In genomic region chr1:86339156-86339812, GRCm38 (mm10) we compare ENCODE assay signal across 8 mouse cellular contexts. TPM values are rescaled to one million over a fixed set of nuclear protein-coding genes. Genes with fewer than 3 reads are reported as not detected.
DNase-seq lines count a peak whose midpoint lies in the region; ATAC-seq and TF ChIP-seq lines count a peak whose summit lies in the region.

No protein-coding gene starts in this region.

- ATAC-seq in limb, embryonic 11.5 days (ENCODE audit: insufficient number of reproducible peaks, low FRiP score, low TSS enrichment, low read depth): no peak
- peak; percentile 71 for ATAC-seq in midbrain, postnatal 0 days (ENCODE audit: low FRiP score)

- no peaks in the 10 kb centered on the region for H3K4me1 ChIP-seq in heart, adult 2 months (ENCODE audit: control insufficient read depth, insufficient read depth, low read length)
- no peaks in the 10 kb centered on the region for H3K4me1 ChIP-seq in limb, embryonic 11.5 days (ENCODE audit: control insufficient read depth, insufficient read depth, low read length)
- H3K4me1 ChIP-seq in midbrain, postnatal 0 days (ENCODE audit: insufficient read depth, low read length): no peaks in the 10 kb centered on the region

- peak; percentile 83 for DNase-seq in A20 (ENCODE audit: low read depth, low spot score)
- DNase-seq in adrenal gland, postnatal 10 days: peak; percentile 89
- DNase-seq in embryo, embryonic 9.5 days (ENCODE audit: extremely low spot score): peak; percentile 81
- DNase-seq in heart, adult 2 months: peak; percentile 59 to 63
- DNase-seq in kidney, adult 8-10 months: peak; percentile 70 to 85
- DNase-seq in limb, embryonic 11.5 days (ENCODE audit: low spot score): peak; percentile 85
- peak; percentile 91 for DNase-seq in midbrain, postnatal 0 days (ENCODE audit: low spot score)
- peak; percentile 81 to 91 for DNase-seq in spleen, postnatal 4 days (ENCODE audit: low spot score in 2 of 2)

- no peak overlapping the region for H3K27ac ChIP-seq in heart, adult 2 months
- no peak overlapping the region for H3K27ac ChIP-seq in limb, embryonic 11.5 days (replicated peaks; ENCODE audit: low read depth, low read length)
- H3K27ac ChIP-seq in midbrain, postnatal 0 days (ENCODE audit: low read depth, low read length): no peak overlapping the region

- no peak overlapping the region for H3K9ac ChIP-seq in heart, adult 2 months (ENCODE audit: low read depth, low read length)
- H3K9ac ChIP-seq in limb, embryonic 11.5 days (ENCODE audit: low read length): no peak overlapping the region
- H3K9ac ChIP-seq in midbrain, postnatal 0 days (replicated peaks; ENCODE audit: low read length, poor library complexity, severe bottlenecking): no peak overlapping the region

- intact Hi-C loops in heart, adult 2 months (cut with DNase I): loop anchor here (1.0 kb wide), 2 partner anchors 125 to 160 kb away; no protein-coding TSS in a partner anchor

- 0 out of 2 replicates have a peak, but pooled peaks have one; percentile 11 for TF ChIP-seq EP300 in heart, adult 2 months (IDR thresholded peaks at IDR 0.05; ENCODE audit: insufficient read depth, low read depth, low read length)

- no peaks in the 10 kb centered on the region for H3K9me3 ChIP-seq in limb, embryonic 11.5 days (ENCODE audit: control insufficient read depth, low read length)
- H3K9me3 ChIP-seq in midbrain, postnatal 0 days (ENCODE audit: low read length): no peaks in the 10 kb centered on the region

- WGBS in heart, adult 2 months: 26% methylated on average over 4 of the region's 4 CpGs
- 28% methylated on average over 4 of the region's 4 CpGs for WGBS in limb, embryonic 11.5 days
- 24% methylated on average over 4 of the region's 4 CpGs for WGBS in midbrain, postnatal 0 days

- peak; percentile 99; the same call in 1 of the 2 replicates for TF ChIP-seq CTCF in heart, adult 2 months (IDR thresholded peaks at IDR 0.05)
- peak; percentile 95 for TF ChIP-seq CTCF in midbrain, postnatal 0 days (IDR thresholded peaks at IDR 0.05)

- no peaks in the 10 kb centered on the region for H3K36me3 ChIP-seq in heart, adult 2 months (ENCODE audit: control insufficient read depth, insufficient read depth, low read length)
- H3K36me3 ChIP-seq in limb, embryonic 11.5 days (ENCODE audit: control insufficient read depth, insufficient read depth, low read length): no peaks in the 10 kb centered on the region
- no peaks in the 10 kb centered on the region for H3K36me3 ChIP-seq in midbrain, postnatal 0 days (ENCODE audit: insufficient read depth, low read length)

- no peaks in the 10 kb centered on the region for H3K79me2 ChIP-seq in heart, adult 2 months (replicated peaks; ENCODE audit: control insufficient read depth, insufficient read depth, low read length)

- no peak for TF ChIP-seq POLR2A in heart, adult 2 months (IDR thresholded peaks at IDR 0.05; ENCODE audit: insufficient read depth, low read depth, low read length)

- H3K27me3 ChIP-seq in heart, adult 2 months (ENCODE audit: control insufficient read depth, insufficient read depth, low read length): no peaks in the 10 kb centered on the region
- H3K27me3 ChIP-seq in limb, embryonic 11.5 days (ENCODE audit: control insufficient read depth, insufficient read depth, low read length): no peaks in the 10 kb centered on the region
- H3K27me3 ChIP-seq in midbrain, postnatal 0 days (ENCODE audit: insufficient read depth, low read length): no peaks in the 10 kb centered on the region

- no peak overlapping the region for H3K4me3 ChIP-seq in heart, adult 2 months
- H3K4me3 ChIP-seq in limb, embryonic 11.5 days (ENCODE audit: low read depth, low read length): no peak overlapping the region
- H3K4me3 ChIP-seq in midbrain, postnatal 0 days (ENCODE audit: low read depth, low read length): no peak overlapping the region

- H3K4me2 ChIP-seq in limb, embryonic 11.5 days (ENCODE audit: low read depth, severe bottlenecking): no peak overlapping the region
- H3K4me2 ChIP-seq in midbrain, postnatal 0 days (ENCODE audit: low read depth, low read length, poor library complexity, severe bottlenecking): no peak overlapping the region

RNA-seq across cellular contexts. Expression of gene Ncl, which starts 19.9 kb away (rescaled TPM):
- total RNA-seq in adrenal gland, postnatal 10 days (2021): 100 to 1,000 TPM; 242 to 251 TPM
- total RNA-seq in heart, adult 2 months (2021): 100 to 1,000 TPM in 1 of 2 experiments, 10 to 100 TPM in 1; 95.9 to 120 TPM
- 7.2 and 10.3 TPM in 2 replicates for polyA plus RNA-seq in heart, adult 2 months (2012; rRNA removed)
- polyA plus RNA-seq in limb, embryonic 11.5 days (2014; fragmentation: Nextera tagmentation; extraction: Ambion mirVana): 483 and 544 TPM in 2 replicates
- 29.8 and 40.7 TPM in 2 replicates for total RNA-seq in midbrain, postnatal 0 days (2014; rRNA removed)
- polyA plus RNA-seq in midbrain, postnatal 0 days (2015; fragmentation: Nextera tagmentation; extraction: Ambion mirVana): 185 and 209 TPM in 2 replicates

RNA-seq across cellular contexts. Expression of gene B3gnt7, which starts 36.7 kb away (rescaled TPM):
- total RNA-seq in adrenal gland, postnatal 10 days (2021): under 1 TPM; 0.36 to 0.55 TPM
- total RNA-seq in heart, adult 2 months (2021): under 1 TPM; 0.41 to 0.57 TPM
- 0.62 and 0.82 TPM in 2 replicates for polyA plus RNA-seq in heart, adult 2 months (2012; rRNA removed)
- 5.3 and 5.6 TPM in 2 replicates for polyA plus RNA-seq in limb, embryonic 11.5 days (2014; fragmentation: Nextera tagmentation; extraction: Ambion mirVana)
- 14.5 and 14.9 TPM in 2 replicates for total RNA-seq in midbrain, postnatal 0 days (2014; rRNA removed)
- 15.0 and 15.7 TPM in 2 replicates for polyA plus RNA-seq in midbrain, postnatal 0 days (2015; fragmentation: Nextera tagmentation; extraction: Ambion mirVana)
